ENCODE assay signal across 10 mouse cellular contexts in the genomic region with DNA sequence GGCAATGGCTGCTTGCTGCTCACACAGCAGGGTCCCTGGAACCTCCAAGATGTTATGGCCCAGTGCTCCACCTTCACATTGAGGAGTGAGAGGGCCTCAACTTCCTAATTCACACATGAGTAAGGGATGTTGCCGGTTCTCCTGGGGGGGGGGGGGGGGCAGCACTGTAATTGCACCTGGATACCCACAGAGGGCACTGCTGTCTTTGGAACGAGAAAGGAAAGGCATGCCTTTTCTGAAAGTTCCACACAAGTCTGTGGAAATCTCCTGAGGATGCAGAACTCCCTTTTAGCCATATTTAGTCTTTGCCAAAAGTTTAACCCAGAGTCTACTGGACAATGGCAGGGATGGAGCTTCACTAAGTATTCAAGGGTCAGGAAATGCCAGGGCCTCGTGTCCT. TPM values are rescaled to one million over a fixed set of nuclear protein-coding genes. Genes with fewer than 3 reads are reported as not detected.
A peak's percentile ranks its signal among the peaks of the same experiment; 100 is the strongest.
DNase-seq lines count a peak whose midpoint lies in the region; TF ChIP-seq lines count a peak whose summit lies in the region.
"Had no signal": no experiment of that assay in that cellular context is flagged by ENCODE, and none has a peak within 500 bp of the region (broad histone marks: within the 10 kb centered on the region; RNA-seq: fewer than 3 reads in every experiment).

No protein-coding gene starts in this region.

- intact Hi-C loops in heart, adult 2 months (cut with DNase I), result loop anchor here (1.0 to 10.0 kb wide), 3 partner anchors 283 to 476 kb away; no protein-coding TSS in a partner anchor

- H3K4me3 ChIP-seq in heart, adult 2 months, result no peak overlapping the region
- no peak overlapping the region for H3K4me3 ChIP-seq in lung, adult 2 months (replicated peaks; ENCODE audit: extremely low read depth, low read depth, low read length)
- H3K4me3 ChIP-seq in olfactory bulb, adult 2 months (ENCODE audit: insufficient read depth, low read depth, low read length), result no peak overlapping the region

- no peaks in the 10 kb centered on the region for H3K27me3 ChIP-seq in heart, adult 2 months (ENCODE audit: control insufficient read depth, insufficient read depth, low read length)

- TF ChIP-seq EP300 in heart, adult 2 months (IDR thresholded peaks at IDR 0.05; ENCODE audit: insufficient read depth, low read depth, low read length), result no peak

- peaks cover 9% of the 10 kb centered on the region for H3K4me1 ChIP-seq in heart, adult 2 months (ENCODE audit: control insufficient read depth, insufficient read depth, low read length)
- H3K4me1 ChIP-seq in lung, adult 2 months (ENCODE audit: control insufficient read depth, insufficient read depth, low read length), result no peaks in the 10 kb centered on the region
- no peaks in the 10 kb centered on the region for H3K4me1 ChIP-seq in olfactory bulb, adult 2 months (ENCODE audit: control insufficient read depth, insufficient read depth, low read length)

- H3K9ac ChIP-seq in heart, adult 2 months (ENCODE audit: low read depth, low read length), result no peak overlapping the region

- no peaks in the 10 kb centered on the region for H3K36me3 ChIP-seq in heart, adult 2 months (ENCODE audit: control insufficient read depth, insufficient read depth, low read length)

- peak; percentile 79 for TF ChIP-seq CTCF in heart, adult 2 months (IDR thresholded peaks at IDR 0.05)
- 0 out of 2 replicates have a peak, but pooled peaks have one; percentile 24 for TF ChIP-seq CTCF in lung, adult 2 months (IDR thresholded peaks at IDR 0.05; ENCODE audit: insufficient read depth, low read length)
- peak; percentile 77 for TF ChIP-seq CTCF in olfactory bulb, adult 2 months (IDR thresholded peaks at IDR 0.05; ENCODE audit: insufficient read depth, low read depth, low read length)

- H3K27ac ChIP-seq in heart, adult 2 months, result no peak overlapping the region
- no peak overlapping the region for H3K27ac ChIP-seq in olfactory bulb, adult 2 months (ENCODE audit: insufficient read depth, low read depth, low read length)

- 11% methylated on average over 3 of the region's 3 CpGs for WGBS in heart, adult 2 months
- WGBS in lung, adult 2 months, result 17% methylated on average over 3 of the region's 3 CpGs
- 19% methylated on average over 3 of the region's 3 CpGs for WGBS in olfactory bulb, adult 2 months

- no peak for TF ChIP-seq POLR2A in heart, adult 2 months (IDR thresholded peaks at IDR 0.05; ENCODE audit: insufficient read depth, low read depth, low read length)
- TF ChIP-seq POLR2A in lung, adult 2 months (IDR thresholded peaks at IDR 0.05; ENCODE audit: borderline replicate concordance, extremely low read depth, low read depth, low read length), result no peak
- TF ChIP-seq POLR2A in olfactory bulb, adult 2 months (IDR thresholded peaks at IDR 0.05; ENCODE audit: insufficient read depth, low read depth, low read length), result no peak

- no peaks in the 10 kb centered on the region for H3K79me2 ChIP-seq in heart, adult 2 months (replicated peaks; ENCODE audit: control insufficient read depth, insufficient read depth, low read length)

- DNase-seq in heart, adult 2 months, result no peak
- DNase-seq in heart, adult 8-10 months (ENCODE audit: low spot score), result no peak
- no peak for DNase-seq in lung, adult 2 months
- DNase-seq in lung, postnatal 36 days, result no peak
- DNase-seq in R1 (ENCODE audit: low read depth, low spot score), result peak; percentile 49
- DNase-seq in right cerebral cortex, adult 18-20 months, result no peak
- no peak for DNase-seq in layer of hippocampus, postnatal 36 days
- DNase-seq: gastrocnemius, postnatal 36 days; left cerebral cortex, postnatal 4 days had no signal

RNA-seq across cellular contexts. Expression of a gene that starts 17.2 kb away (rescaled TPM):
- total RNA-seq in heart, adult 2 months (2021), result 10 to 100 TPM; 34.8 to 41.9 TPM
- 35.3 and 43.7 TPM in 2 replicates for polyA plus RNA-seq in heart, adult 2 months (2012; rRNA removed)
- total RNA-seq in heart, adult 8-10 months (2022), result 10 to 100 TPM; 24.9 to 42.6 (median 36.7) TPM
- 54.0 and 66.2 TPM in 2 replicates for polyA plus RNA-seq in lung, adult 2 months (2012; rRNA removed)
- polyA plus RNA-seq in olfactory bulb, adult 2 months (2012; ENCODE audit: insufficient read depth, insufficient read length, low replicate concordance, missing spikeins), result not detected in 2 replicates
- total RNA-seq in layer of hippocampus, postnatal 36 days (2021), result 1 to 10 TPM; 2.9 to 5.4 TPM

Comparison
In these comparisons a context has a peak if more than half of its experiments do, and no peak if none do; other contexts are left out.
1. CTCF ChIP-seq: peak in every context shown above with its lines; median percentile 79 in heart, adult 2 months; 77 in olfactory bulb, adult 2 months; 24 in lung, adult 2 months.
2. RNA of a gene that starts 17.2 kb away (total RNA-seq): 34.8 to 41.9 TPM in heart, adult 2 months and 24.9 to 42.6 TPM in heart, adult 8-10 months; 2.9 to 5.4 TPM in layer of hippocampus, postnatal 36 days; every median in the first group is over 4 times any median in the second.